Mouse (Mus musculus): ENCODE data around the gene Fam129a.

Gene Fam129a

DNA sequence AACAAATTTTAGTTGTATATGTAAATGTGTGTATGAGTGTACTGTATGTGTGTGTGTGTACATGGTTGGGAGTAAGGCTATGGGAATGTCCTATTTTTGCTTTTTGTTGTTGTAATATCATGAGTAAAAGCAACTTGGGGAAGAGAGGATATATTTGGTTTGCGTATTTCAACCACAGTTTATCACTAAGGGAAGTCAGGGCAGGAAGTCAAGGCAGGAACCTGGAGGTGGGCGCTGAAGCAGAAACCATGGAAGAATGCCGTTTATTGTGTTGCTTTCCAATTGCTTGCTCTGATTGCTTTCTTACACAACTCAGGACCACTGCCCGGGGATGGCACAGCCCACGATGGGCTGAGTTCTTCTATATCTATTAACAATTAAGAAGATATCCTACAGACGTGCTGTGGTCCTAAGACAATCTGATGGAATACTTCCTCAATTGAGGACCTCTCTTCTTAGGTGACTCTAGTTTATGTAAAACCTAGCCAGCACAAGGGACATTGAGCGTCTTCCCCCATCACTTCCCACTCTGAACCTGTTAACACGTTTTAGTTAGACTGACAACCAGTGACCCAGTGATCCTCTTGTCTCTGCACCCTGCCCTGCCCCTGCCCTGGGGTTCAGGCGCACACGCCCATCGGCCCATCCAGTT lies 13.7 kb downstream of the Fam129a start:
- DNase-seq = no peak

DNA sequence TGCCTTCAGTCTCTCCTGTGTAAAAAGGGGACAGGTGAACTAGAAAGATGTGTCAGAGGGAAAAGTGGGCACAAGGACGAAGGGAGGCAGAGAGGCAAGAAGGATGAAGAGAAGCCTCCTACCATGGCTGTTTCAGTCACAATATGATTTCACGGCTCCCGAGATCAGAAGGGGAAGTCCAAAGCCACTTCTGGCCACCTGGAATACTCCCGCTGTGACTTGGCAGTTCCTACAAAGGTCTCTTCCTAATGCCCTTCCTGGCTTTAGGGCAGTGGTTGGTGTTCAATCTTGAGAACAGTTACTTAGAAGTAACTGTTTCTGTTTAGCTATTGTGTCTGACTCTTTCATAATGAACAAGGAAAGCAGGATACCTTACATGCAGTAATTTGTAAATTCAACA lies 14.7 kb downstream of the Fam129a start:
- no peak for DNase-seq

DNA sequence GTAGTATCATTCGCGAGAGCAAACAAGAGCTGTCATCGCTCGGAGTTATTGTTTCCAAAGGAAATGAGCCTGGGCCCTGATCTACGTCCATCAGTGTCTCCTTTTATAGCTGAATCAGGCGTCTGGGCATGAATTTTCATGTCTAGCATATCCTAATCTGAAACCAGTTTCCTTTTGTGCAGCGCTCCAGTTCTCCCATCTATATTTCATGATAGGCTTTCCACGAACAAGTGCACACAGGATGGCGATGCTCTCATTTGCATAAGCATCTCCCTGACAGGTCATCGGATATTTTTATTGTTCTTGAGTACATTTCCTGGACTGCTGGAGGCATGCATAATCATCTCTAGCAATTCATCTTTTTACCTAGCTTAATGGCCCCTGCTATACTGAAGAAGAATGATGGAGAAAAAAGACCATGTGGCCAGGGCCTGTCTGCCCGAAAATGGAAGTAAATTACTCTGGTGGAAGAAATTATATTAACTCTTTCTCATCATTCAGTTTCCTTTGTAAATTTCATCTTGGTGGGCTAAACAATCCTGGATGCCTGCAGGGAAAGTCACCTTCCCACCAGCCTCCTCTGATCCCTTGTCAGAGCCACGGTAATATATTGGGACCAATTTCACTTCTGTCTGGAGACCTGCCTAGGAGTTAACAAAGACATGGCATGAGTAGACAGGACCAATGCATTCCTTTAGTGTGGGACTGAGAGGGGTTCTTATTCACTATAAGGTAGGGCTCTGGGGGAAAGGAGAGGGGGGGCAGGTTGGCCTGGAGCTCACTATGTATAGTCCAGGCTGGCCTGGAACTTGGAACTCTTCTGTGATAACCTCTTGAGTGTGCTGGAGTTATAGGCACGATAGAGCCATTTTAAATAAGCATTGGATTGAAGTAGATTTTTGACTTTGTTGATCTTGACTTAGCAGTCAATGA lies 21.4 kb downstream of the Fam129a start:
- DNase-seq = no peak

DNA sequence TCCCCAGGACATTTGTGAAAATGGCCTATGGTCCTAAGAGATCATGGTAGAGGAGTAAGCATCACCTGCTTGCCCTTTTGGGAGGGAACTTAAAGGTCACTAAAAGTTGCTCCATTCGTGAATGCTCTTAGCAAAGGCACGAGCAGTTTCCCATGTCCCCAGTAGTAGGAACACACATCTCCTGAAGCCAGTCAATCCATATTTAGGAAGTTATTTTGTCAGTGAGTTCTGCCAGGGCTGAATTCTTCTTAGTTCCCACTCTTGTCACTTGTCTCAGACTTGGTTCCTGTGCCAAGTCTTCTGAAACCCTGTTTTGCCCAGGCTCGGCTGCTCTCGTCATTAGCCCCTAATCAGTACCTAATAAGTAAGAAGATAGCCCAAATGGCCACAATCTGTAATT lies 23.9 kb downstream of the Fam129a start:
- peak; percentile 45 for DNase-seq

DNA sequence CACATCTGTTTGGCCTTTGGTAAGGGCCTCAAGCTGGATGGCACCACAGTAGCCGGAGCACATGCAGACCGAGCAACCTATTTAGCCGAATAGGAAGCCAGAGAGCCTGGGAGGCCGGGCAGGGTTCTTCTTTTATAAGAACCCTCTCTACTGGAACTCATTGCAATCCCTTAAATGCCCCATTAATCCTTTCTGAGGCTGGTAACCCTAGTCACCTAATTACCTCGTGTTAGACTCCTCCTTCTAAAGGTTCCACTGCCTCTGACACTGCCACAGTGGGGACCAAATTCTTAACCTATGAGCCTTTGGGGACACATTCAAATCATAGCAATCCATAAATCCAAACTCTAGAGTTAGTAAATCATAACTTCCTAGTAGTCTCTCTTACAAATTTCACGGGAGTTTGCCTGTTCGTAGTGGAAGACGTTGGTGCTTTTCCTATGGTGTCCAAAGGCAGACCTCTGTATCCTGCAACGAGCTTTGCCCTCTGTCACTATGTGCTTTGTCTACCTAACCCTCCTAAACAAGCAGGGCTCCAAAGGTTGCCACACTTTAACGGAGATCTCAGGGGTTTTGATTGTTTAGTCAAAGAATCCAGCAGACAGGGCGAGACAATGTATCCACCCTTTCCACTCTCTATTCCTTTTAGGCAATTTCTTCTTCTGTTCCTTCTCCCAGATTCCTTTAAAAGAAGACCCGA lies 24.8 kb downstream of the Fam129a start:
- DNase-seq = no peak

DNA sequence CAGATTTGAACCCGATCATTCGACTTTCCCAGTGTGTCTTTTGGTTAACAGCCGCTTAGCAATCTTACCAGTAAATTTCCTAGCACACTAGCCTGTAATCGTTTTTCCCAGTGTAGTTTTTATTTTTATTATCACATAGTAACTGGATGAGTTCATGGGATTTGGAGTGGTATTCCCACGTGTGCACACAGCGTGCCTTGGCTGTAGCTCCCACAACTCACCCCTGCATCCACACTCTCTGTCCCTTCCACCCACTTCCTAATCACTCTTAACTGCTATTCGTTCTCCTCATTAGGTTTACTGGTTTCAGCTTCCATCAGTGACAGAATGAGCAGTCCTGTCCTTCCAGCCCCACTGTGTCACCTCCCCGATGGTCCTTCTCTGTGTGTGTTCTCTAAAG lies 25.6 kb downstream of the Fam129a start:
- DNase-seq = no peak

DNA sequence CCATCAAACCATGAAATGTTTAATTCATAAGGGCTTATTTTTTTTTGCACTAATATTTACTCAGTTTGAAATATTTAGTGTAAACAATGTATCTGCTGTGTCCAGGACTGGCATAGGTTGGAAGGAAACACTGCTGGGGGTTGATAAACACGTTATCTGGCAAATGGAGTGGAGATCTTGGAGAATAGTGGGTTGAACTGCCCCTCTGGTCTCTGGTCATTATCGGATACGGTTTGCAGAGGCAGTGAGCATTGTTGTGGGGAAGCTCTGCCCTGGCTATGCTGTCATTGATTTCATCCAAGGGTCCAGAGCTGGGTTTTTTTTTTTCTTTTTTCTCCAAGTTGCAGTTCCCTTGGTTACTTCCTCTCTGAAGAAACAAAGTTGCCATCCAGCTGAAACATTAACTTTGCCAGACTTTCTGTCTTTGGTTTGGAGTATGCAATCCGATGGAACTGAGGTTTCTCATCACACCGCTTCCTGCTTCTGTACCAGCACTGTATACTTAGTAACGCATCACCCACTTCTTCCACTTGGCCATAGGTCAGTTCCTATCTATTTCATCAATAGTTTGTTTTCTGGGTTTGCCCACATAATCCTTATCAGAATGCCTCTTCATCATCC lies 26.8 kb downstream of the Fam129a start:
- peak; percentile 53 for DNase-seq

DNA sequence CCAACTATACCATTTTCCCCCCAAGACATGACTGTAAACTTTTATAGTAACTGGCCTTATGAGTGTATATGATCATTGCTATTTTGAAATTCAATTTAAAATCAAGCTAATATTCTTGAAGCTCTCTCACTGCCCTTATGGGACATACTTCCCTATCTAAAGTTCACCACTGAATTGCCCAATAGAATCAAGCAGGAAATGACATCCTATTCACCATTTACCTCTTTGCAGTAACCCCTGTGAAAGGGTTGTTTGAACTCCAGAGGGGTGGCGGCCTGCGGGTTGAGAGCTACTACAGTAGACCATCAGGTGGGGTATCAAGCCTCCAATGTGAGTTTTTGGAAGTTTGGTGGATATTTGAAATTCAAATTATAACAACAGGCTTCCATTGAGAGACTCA lies 27.9 kb downstream of the Fam129a start:
- no peak for DNase-seq

DNA sequence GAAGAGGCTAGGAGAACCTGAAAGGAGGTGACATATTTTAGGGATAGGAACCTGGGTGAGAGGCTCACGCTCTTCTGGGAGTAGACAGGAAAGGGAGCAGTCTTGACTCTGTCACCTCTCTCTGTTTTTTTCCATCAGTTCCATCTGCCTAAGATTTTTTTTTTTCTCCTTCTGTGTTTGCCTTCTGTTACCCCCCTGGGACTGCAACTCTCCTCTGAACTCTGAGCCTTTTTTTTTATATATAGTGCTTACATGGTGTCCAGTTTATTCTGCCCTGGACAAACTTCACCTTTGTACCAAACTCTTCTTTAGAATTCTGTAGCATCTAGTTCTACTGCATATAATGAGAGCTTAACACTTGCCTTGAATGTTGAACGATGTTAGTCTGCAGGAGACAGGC lies 33.3 kb downstream of the Fam129a start:
- no peak for DNase-seq

DNA sequence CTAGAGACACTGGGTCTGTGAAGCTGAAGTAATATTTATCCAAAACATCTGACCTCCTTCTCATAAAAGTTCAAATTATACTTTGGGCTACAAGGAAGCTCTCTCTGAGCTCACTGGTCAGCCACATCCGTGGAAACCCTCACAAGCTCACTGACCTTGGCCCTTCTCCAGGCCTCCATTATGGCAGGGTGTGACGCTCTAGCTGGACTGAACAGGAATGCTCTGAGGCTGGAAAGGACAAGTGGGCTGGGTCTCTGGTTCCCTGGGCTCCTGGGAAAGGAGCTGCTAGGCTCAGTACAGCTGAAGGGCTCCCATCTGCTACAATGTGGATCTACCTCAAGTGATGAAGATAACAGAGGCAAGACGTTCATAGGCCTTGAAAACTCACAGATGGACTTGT lies 37.0 kb downstream of the Fam129a start:
- peak; percentile 57 for DNase-seq

DNA sequence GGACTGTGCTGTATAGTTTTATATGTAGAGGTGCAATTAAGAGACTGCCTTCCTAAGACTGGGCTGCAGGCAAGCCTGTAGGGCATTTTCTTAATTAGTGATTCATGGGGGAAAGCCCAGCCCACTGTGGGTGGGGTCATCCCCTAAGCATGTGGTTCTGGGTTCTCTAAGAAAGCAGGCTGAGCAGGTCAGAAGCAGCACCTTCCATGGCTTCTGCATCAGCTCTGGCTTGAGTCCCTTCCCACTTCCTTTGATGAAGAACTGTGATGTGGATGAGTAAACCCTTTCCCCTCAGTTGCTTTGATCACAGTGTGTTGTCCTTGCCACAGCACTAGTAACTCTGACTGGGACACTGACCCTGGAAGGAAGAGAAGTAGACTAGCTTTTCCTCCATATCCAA lies 39.6 kb downstream of the Fam129a start:
- DNase-seq = no peak

DNA sequence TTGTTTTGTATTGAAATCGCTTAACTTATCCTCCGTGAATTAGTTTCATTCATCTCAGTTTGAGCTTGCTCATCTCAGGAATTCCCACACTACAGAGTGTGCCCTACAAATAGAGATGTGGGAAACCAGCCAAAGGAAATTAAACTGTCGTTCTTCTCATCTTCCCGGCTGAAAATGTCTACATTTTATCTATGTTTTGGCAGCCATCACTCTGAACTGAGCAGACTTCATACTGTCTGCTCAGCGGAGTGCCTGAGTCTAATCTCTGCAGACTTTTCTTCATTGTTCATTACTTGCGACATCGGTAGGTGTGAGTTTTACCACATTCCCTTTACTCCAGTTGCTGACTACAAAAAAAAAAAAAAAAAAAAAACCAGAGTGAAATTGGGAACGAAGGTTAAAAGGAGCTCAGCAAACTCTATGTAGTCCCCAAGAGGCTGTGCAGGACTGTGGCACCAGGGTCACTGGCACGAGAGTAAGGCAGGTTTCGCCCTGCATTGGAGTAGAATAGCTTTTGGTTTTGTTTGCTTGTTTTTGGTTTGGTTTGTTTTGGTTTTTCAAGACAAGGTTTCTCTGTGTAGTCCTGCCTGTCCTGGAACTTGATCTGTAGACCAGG lies 43.4 kb downstream of the Fam129a start:
- no peak for DNase-seq

DNA sequence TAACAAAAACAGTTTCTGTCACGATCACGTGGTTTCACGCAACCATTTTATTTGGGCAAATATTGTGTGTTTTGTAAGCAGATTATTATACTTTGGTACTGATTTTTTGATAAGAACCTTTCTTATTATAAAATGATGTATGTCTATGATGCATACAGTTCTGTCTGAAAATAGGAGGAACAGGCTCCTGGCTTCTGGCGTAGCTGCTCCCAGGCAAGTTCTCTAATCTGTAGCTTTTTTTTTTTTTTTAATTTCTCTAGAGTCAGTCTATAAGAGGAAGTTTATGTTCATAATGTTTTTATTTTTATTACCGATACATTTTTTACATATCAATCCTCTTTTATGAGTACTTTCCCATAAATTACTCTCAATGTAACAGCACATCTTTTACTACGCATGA lies 44.6 kb downstream of the Fam129a start:
- no peak for DNase-seq

DNA sequence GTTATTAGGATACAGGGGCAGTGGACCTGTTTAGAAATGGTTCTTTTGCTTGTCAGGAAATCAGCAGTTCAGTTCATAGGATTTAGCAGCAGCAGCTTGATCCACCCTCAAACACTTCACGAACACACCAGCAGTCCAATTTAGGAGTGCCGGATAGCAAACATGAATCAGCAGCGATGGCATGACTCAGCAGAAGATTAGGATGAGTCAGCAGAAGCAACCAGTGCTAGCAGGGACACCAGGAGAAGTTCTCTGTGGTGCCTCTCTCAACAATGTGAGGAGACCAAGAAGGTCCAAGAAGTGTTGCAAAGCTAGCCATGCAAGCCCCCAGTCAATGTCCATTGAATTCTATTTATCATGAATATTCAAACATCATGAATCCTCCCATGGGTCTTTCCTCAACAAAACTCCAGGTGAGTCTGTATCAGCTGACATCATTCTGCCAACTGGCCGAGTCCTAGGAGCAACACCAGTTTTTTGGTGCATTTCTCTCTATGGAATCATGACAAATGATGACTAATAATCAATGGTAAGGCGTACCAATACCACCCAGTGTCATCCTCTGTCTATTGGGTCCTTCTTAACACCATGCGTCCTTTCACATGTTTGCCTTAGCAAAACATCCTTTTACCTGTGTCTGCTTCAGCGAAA lies 45.7 kb downstream of the Fam129a start:
- no peak for DNase-seq

DNA sequence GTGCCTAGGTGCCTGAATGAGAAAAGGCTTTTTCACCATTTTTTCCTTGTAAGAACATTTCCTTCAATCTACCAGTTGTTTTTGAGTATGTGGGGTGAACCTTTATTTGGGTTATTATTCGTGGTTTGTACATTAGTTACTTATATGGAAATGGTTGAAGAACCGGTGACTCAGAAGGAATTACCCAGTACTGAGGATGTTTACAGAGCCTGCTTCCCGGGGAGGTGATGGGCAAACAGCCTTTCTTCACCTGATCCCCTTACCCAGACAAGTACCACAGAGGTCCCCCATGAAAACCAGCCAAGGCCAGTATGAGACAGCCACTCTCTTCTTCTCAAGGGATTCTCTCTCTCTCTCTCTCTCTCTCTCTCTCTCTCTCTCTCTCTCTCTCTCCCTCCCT lies 47.3 kb downstream of the Fam129a start:
- no peak for DNase-seq

DNA sequence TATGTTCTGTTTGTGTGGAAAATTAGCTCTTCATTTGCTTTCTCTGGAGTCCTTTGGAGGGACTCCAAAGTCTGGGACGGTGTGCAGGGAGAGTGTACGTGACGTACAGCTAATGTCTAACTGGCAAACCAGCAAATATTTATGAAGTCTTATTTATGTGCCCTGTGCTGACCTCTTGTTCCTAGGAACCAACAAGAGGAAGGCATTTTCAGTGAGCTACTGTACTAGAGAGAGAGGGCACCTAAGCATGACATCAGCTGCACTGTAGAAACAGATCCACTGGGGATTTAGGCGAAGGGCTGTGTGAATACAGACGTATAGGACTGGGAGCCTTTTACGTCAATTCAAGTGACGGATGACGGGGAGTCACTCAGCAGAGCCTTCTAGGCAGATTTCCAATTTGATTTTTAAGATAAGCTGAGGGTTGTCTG lies 48.3 kb downstream of the Fam129a start:
- no peak for DNase-seq

DNA sequence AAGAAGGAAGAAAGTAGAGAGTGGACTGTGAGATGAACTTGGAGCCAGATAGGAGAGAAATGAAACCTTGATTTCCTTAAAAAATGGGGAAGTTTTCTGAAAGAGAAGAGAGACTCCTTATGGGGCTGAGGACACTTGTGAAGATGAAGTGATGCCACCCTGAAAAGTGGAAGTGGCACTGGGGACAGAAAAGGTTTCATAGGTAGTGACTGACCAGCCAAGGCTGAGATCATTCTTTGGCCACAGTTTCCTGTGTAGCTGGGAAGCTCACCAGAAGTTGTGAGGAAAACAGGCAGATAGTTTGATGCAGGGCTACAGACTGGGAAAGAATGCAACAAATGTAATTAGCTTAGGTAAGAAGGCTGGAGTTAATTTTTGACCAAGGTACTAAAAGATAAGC lies 49.7 kb downstream of the Fam129a start:
- peak; percentile 57 for DNase-seq

DNA sequence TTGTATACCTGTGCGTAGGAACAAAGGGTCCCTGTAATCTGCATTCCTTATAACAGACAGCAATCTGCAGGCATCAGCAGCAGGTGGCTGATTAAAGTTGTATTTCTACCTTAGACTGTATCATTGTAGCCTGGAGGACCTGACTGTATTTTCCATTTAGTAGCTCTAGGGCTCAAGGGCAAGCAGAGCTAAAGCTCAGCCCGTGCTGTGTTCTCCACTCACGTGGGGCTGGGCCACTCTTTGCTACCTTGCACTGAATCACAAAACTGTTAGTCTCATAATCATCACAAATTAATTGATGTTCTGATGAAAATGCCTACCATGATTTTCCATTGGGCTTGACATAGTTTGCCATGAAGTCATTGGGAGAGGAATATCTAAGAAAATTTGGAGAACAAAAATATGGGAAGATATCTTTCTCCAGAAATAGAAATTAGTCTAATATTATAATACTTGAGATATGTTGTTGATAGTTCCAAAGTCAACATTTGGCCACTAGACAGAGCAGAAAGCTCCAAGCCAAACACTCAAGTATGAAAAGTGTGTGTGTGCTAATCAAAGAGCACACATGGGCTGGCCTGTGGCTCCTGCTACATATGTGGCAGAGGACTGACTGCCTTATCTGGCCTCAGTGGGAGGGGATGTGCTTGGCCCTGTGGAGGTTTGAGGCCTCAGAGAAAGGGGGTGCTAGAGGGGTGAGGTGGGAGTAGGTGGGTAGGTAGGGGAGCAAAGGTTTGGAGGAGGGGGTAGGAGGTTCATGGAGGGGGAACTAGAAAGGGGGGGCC lies 53.6 kb downstream of the Fam129a start:
- DNase-seq = peak; percentile 74

DNA sequence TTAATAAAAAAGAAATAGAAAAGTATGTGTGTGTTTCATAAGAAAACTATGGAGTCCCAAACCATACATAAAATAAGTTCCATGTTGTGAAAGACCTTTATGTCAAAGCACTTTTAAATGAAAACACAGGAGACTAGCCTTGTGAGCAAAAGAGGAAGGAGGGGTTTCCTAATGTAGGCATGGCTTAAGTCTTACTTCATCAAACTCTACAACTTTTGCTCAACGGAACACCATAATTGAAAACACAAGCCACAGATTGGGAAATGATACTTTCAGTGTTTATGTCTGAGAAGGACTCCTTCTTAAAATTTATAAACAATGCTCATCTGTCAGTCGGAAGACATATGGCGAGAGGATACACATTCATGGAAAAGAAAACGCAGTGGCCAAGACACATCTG lies 54.3 kb downstream of the Fam129a start:
- DNase-seq = peak; percentile 39

DNA sequence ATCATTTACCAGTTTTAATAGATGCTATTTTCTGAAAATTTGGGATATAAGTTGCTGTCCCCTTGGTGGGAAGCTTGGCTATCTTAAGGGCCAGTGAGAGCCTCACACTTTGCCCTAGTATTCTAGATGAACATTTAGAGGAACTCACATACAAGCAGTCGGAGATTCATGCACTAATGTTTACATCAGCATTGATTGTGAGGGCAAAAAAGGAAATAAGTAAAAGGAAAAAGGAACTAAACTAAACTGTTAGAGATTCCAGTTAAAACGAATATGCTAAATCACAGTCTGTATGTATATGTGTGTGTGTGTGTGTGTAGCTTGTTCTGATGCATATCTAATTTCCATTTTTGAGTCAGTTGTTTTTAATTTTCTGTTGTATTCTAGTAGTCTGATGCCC lies 54.7 kb downstream of the Fam129a start:
- DNase-seq = no peak

DNA sequence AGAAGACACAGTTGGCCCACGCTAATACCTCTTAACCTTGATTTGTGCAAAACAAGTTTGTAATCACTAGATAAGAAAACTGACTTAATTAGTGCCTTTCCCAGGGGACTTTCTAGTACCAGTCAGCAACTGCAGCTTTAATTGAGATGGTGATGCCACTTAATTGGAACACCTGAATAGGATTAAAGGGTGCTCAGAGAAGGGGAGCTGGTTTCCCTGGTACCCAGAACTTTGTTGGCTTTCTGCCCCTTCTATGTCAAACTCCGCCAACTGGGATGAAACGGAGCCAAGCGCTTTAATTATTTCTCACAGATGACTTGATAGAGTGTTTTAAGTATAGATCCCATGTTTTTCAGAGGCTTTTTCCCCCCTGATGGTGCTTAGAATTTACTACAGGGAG lies 55.6 kb downstream of the Fam129a start:
- DNase-seq = no peak

All from lung, postnatal 36 days (tissue).